Mouse (Mus musculus) heart, adult 2 months (tissue): ENCODE measurements around the gene Srcap.

ENCODE experiments used
- CTCF ChIP-seq: fragments of 200-600 bp; IDR thresholded peaks from 2 replicates; pipeline ENCODE4 v1.8.1; 2022; ENCODE audit warnings: antibody characterized with exemption, mild to moderate bottlenecking, moderate library complexity
- EP300 ChIP-seq: fragments of 200-500 bp; IDR thresholded peaks from 2 replicates; pipeline ENCODE4 v1.6.1; 2011; ENCODE audit warnings: low read depth, low read length, control low read depth; ENCODE audit not compliant: insufficient read depth
- POLR2A ChIP-seq: fragments of 200-500 bp; IDR thresholded peaks from 2 replicates; pipeline ENCODE4 v1.6.1; 2011; ENCODE audit warnings: mild to moderate bottlenecking, low read depth, low read length, control low read depth; ENCODE audit not compliant: insufficient read depth

DNA sequence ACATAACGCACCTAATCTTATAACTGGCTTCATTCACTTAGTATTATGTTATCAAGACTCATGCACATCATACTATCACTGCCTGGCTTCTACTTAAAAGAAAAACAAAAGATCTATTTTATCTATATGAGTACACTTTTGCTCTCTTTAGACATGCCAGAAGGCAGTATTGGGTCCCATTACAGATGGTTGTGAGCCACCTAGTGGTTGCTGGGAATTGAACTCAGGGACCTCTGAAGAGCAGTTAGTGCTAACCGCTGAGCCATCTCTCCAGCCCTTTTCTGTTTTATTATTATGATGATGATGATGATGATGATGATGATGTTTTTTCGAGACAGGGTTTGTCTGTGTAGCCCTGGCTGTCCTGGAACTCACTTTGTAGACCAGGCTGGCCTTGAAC, 13.4 kb upstream of the Srcap start:
- TF ChIP-seq POLR2A, result no peak
- TF ChIP-seq CTCF, result peak; percentile 80
- TF ChIP-seq EP300, result no peak
